Mouse (Mus musculus) brain, embryonic 18.5 days (tissue): ENCODE results near the gene Hnrnpul1.
"Not testable (repeated sequence)": the region's sequence is repeated elsewhere in the genome, so short reads cannot be mapped to it uniquely, and the experiment has no call there.

Source experiments
- DNase-seq: peaks from one replicate; pipeline ENCODE4 v3.0.0-alpha.2; 2012; ENCODE audit warnings: low read depth, low spot score

Hnrnpul1 gene

DNA sequence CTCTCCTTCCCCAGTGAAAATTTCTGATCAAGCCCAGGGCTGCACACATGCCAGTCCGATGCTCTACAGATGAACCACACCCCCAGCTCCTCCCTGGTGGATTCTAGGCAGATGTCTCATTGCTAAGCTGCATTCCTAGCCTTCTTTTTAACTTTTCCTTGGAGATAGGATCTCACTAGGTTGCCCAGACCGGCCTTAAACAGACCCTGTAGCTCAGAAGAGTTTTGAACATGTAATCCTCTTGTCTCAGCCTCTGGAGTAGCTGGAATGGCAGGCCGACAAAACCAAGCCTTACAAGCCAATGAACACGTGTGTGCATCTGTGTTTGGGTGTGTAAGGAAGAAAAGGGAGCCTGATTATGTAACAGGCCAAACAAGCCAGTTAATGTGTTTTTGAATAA lies 26.2 kb upstream of the Hnrnpul1 start:
- no peak for DNase-seq

DNA sequence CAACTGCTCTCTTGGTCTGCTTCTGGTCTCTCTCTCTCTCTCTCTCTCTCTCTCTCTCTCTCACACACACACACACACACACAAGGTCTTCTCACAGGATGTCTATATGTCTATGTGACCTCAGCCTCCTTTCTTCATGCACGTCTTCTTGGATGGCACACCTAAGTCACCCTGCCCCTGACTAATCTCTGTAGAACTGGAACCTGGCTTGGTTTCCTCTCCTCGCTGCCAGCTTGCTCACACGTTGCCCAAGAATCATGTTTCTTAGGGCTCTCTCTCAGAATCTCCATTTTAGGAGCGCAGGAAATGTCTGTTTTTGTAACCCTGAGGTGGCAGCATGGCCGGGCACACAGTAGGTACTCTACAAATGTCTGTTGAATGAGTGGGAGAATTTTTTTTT lies 25.5 kb upstream of the Hnrnpul1 start:
- DNase-seq: no peak

DNA sequence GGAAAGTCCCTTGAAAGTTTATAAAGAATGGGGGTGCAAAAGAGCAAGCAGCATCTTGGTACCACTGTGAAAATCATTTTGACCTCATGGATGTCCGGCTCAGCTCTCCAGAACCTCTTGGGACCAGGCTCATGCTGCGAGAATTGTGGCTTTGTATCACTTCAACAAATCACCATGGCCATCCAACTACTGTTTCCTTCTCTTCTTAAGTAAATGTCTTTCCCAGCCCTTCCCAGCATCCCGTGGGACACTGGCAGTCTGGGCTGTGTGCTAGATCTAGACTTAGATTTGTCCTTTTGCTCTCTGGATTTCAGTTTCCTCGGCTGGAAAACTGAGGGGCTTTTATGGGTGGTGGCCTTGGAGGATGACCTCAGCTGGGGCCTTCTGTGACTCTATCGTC lies 13.7 kb upstream of the Hnrnpul1 start:
- DNase-seq: no peak

DNA sequence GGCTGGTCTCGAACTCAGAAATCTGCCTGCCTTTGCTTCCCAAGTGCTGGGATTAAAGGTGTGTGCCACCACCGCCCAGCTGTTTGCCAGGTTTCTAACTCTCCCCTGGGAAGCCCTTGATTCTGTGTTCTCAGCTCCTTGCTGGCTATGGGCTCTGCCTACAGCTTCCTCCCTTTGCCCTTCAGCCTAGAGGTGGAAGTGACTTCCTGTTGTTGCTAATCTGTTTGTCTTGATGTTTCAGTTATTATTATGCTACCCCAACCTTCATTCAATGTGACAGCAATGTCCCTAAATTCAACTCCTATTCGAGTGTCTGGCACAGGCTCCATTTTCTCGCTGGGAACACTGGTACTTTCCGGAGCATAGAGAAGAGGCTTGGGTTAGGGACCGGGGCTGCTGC lies 11.6 kb upstream of the Hnrnpul1 start:
- no peak for DNase-seq

DNA sequence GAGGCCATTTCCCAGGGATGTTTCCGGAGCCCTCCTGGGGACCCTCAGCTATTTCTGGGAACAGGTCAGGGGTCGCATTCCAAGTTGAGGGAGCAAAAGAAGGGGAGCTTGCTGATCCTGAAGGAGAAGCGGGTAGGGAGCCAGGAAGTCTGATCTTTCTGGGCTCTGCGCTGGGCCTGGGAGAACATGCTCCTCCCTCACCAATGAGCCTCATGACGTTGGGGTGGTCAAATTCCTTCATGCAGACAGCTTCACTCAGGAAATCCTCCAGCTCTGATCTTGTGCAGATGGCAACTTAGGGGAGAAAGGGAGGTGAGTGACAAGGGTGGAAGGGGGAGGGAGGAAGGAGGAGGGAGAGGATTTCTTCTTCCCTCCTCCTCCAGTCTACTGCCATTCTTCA lies 9.7 kb upstream of the Hnrnpul1 start:
- DNase-seq: no peak

DNA sequence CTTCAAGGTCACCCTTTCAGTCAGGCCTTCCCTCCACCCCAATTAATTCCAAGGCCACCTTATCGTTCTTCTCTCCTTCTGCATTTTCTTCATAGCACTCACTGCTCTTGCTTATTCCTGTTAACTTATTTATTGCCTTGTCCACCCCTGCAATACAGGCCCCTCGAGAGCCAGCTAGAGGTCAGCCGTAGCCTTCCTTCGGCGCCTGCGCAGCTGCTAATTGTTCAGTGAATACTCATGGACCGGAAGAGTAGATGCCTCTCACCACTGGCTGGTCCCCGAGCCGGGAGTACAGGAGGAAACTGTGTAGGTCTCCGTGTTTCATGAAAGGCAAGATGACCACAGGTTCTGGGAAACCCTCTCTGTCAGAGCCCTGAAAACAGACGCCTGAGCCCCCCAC lies 9.1 kb upstream of the Hnrnpul1 start:
- DNase-seq: no peak

DNA sequence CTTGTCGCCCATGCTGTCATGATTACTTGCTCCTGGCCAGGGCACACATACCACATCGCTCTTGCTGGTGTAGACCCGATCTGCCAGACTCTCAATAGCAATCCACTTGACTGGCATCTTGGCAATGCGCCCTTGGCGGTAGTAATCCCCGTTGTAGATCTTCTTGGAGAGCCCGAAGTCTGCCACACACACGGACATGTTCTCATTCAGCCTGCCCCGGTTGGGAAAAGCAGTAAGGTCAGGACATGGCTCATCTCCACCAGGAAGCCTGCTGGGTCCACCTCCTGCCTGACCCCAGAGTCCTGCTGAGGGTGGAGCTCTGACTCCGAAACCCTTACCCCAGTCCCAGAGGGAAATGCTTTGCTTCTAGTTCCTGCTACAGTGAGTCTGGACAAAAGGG lies 6.8 kb upstream of the Hnrnpul1 start:
- DNase-seq: no peak

DNA sequence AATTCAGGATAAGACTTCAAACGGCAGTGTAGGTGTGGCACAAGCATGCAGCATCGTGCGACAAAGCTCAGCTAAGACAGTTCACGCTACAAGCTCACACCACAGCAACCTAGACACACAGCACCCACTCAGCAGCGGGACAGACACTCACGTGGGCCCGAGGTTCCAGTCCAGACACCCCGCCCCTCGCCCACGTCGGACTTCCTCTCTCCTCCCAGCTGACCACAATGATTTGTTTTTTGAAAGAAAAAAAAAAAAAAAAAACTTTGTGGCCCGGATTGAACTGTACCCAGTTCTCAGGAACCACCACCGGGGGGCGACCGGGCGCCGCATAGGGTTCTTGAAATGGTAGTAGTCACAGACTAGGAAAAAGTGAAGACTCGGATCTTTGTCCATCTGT lies 1.5 kb upstream of the Hnrnpul1 start:
- DNase-seq: peak; percentile 52

DNA sequence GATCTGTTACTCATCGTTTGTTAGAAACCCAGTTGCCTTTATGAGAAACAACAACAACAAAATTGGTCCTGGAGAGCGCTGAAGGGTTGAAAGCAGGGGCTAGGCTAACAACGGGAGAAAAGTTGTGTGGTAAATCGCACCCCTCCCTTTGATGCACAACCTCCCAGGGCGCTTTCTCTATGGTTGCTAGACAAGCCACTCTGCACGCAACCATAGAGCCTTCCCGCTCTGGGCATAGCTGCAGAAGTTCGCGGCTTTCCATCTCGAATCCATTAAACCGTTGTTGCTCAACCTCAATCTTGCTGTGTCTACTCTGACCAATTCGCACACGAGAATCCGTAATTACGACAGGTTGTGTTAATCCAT lies 894 bp upstream of the Hnrnpul1 start:
- no peak for DNase-seq

DNA sequence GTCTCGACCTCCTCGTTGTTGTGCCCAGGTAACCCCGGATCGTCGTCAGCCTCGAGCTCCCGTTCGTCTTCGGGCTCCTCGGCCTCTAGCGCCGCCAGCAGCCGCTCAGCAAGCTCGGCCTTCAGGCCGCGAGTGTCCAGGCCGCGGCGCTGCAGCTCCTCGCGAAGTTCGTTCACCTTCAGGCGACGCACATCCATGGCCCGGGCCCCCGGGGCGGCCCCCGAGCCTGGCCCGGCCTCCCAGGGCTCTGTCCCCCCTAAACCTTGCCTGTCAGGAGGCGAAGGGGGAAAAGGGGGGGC lies 169 bp downstream of the Hnrnpul1 start:
- no peak for DNase-seq

DNA sequence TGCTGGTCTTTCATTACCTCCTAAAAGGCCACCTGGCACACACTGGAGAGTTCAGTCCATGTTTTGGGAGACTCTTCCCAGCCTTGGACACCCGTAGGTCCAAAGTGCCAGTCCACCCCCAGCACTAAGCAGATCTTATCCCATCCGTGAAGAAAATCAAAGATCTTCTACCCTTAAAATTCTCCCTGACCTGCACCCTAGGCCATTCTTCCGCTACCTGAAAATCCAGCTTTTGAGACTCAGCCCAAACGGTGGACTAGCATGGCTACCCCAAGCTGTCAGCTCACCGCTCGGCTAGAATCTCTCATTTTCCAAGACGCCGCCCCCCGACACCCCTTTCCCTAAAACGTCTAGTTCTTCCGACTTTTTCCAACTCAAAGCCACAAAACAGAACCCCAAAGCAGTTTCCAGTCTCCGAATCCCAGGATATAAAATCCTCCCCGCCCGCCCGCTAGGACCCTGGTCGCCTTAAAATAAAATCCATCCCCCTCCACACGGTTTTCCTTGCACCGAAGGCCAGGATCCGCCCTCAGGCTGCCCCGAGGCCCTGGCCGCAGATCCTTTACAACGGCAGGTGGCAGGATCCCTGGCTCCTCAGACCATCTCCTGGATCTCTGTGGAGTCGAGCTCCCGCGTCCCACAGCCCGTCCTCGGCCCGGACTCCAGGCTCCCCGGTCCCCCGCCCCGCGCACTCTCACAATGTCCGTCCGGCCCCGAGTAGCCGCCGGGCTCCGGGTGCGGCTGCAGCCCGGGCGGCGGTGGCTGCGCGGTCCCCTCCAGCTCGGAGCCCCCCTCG lies 716 bp downstream of the Hnrnpul1 start:
- DNase-seq: no peak

DNA sequence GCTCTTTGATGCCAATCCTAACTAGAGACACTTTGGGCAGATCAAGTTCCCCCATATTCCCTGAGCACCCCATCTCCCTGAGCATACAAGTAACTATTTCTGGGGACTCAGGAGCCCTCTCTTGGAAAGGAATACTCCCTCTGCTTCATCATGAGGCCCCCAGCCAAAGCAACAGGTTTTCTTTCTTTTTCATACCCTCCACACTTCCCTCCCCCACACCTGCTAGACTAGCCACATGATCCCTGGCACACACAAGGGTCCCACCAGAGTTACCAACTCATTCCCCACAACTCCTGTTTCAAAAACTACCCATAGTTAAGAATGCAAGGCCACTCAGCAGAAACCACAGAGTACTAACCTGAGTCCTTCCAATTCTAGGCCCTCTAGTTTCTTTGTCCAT lies 1.5 kb downstream of the Hnrnpul1 start:
- no peak for DNase-seq

DNA sequence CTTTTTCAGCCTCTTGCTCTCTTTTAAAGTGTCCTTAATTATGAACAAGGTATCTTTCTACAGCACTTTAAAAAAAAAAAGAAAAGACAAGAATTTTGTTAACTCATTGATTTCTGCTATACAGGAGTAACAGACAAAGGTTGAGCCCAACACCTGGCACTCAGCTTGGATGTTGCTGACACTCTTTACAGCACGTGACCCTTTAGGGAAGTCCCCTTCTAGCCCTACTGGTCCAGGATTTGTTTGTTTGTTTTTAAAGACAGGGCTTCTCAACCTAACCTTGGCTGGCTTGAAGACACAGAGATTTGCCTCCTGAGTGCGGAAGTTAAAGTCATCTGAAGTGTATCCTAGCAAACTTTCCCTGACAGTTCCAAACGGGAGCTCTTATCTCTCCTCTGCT lies 7.7 kb downstream of the Hnrnpul1 start:
- DNase-seq: no peak

DNA sequence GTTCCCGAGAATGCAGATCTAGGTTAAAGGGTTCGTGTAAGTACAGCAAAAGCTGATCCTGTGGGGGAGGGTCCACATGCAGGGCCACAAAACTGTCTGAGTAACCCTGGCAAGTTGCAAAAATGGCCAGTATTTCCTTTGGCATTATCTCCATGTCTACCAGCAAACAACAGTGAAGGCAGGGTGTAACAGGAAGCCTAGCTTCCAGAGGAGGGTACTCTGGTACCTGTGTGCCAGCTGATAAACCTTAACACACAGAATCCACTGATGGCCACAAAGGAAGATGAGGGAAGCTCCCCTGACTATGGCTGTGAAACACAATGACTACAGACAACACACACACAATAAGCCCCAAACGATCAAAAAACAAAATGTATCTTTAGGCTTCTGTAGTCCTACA lies 16.3 kb downstream of the Hnrnpul1 start:
- DNase-seq: no peak

DNA sequence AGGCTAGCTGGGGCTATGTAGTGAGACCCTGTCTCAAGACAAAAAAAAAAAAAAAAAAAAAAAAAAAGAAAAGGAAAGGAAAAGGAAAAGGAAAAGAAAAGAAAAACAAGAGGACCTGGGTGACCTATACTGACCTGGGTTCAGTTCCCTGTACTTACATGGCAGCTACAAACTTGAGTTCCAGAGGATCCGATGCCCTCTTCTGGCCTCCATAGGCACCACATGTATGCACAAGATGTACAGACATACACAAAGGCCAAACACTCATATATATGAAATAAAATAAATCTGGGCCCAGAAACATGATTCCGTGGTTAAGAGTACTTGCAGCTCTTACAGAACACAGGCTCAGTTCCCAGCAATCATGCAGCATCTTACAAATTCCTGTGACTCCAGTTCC lies 17.6 kb downstream of the Hnrnpul1 start:
- no peak for DNase-seq

DNA sequence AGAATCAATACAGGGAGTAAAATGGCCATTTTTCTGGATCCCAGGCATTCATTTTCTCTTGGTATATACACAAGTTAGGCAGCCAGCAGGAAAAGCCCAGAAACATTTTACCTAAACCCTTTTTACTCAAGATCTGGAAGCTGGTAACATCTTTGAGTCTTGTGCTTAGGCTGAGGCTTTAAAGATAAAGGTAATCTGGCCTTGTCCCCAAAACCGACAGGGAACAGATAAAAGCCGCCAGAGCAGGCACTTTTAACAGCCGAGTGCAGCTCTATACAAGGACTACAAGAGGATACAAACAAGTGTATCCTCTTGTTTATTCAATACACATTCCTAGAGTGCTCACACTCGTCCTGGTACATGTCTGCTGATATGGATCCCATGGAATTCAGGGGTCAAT lies 19.6 kb downstream of the Hnrnpul1 start:
- no peak for DNase-seq

DNA sequence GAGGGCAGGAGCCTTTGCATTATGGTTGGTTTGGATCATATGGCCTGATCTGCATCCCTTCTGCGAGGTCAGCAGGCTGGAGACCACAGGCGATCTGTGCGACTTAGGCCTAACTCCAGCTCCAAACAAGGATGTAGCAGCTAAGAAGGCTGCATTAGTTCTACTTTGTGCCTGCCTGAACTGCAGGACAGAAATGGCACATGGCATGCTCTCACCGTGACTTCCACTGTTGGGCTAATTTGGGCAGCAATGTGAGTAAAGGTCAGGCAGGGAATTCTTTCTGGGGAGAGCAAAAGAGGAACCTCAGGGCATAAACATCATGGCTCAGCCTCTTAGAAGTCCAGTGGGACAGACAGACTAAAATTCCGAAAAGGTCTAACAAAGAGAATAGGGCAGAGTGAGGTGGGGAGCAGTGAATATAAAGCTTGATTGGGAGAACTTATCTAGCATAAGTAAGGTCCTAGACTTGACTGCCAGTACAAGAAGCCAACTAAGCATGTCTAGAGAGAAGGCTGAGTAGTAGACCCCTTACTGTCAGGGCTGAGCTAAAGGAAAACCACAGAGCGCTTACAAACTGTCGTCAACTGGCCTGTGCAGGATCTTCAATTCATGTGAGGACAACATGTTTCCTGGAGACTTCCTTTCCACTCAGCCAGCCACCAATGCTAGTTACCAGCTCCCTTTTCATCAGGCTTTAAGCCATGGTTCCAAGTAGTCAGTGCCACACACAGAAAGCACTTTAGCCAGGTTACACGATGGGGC lies 23.1 kb downstream of the Hnrnpul1 start:
- DNase-seq: no peak

DNA sequence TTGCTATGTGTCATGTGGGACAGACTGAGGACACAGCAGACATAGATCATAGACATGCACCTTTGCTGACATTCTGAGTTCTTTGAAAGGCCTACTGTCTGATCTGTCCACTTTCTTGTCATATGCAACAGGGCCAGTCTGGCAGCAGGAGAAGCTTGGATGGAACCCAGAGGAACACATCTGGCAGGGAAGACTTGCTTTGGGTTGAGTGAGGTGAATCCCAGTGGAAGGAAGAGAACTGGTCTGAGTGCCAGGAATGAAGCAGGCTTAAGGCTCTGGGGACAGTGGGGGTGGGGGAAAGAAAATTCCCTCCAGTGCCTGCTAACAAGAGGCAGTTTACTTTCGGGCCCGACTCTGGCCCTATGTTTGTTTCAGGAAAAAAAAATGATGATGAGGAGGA lies 24.7 kb downstream of the Hnrnpul1 start:
- no peak for DNase-seq

DNA sequence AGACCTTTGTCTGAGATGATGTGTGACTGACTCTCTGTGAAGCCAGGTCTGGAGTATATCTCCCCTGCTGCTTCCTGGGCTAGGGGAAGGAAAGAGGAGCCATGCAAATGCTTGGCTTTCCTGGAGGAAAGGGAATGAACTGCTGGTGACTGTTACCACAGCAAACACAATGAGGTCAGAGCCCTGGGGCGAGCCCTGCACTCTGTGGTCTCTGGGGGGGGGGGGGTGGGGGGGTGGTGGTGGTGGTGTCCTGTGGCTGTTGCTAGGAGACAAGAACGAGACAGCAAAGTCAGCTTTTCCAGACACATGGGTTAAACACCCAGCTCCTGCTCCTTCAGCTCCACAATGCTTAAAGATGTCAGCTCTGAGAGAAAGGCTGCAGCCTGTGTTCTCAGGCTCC lies 25.2 kb downstream of the Hnrnpul1 start:
- no peak for DNase-seq

DNA sequence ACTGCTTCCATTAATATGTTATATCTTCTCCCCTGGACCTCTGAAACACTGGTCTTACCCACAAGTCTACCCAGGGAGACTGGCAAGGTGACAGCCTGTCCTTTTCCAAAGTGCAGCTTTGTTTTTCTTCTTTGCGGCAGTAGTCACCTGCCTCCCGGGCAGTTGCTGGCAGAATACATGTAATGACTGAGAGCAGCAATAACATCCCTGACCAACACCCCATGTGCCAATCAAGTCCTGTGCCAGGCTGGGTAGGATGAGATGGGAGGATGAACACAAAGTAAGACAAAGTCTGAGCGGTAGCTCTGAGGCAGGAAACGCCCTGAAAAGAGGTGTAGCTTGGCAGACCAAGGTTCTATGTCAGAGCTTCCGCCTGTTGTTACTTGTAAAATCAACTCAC lies 26.8 kb downstream of the Hnrnpul1 start:
- no peak for DNase-seq

DNA sequence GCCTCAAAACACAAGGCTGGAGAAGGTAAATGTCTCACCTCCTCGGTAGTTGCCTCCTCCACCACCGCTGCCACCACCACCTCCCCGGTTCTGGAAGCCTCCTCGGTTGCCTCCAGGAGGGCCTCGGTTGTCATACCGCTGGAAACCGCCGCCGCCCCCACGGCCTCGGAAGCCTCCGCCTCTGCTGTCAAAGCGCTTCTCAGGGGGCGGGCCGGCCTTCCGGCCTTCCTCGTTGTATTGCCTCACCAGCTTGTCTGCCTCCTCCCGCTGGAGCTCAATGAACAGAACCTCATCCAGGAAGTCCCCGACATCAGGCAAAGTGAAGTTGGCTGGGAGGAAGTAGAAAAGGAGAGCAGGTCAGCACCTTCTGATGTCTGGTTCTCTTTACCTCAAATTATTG lies 28.7 kb downstream of the Hnrnpul1 start:
- no peak for DNase-seq

DNA sequence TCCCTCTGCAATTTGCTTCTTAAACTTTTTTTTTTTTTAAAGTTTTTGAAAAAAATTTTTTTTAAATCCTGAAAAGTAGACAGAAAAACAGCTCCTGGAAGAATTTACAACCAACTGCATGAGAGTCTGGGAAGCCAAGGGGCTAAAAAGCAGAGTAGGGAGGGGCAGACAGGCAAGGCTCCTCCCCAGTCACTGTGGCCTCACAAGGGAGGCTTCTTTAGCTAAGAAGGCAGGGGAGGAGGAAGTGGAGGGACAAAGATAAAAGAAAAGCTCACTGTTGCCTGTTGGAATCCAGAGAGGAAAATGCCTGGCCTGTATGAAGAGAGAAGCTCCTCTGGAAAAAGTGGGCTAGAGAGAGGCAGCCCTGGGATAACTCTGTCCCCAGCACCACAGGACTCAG lies 32.8 kb downstream of the Hnrnpul1 start:
- DNase-seq: not testable (repeated sequence)

DNA sequence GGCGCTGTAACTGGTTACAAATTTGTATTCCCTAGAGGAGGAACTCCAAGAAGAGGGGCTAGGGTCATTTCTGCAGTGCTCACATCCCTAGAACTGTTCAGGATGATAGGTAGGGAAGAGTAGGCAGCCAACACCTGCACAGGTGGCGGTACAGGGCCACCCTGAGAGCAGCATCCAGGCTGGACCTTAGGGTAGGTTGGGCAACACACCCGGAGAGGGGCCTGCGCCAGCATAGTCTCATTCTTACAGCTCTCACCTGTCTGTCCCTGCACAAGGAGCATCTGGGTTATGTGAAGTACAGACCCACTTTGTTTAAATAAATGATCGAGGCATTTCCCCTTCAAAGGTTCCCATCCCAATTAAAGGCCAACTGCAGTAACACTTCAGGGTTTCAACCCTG lies 33.8 kb downstream of the Hnrnpul1 start:
- no peak for DNase-seq
